Mouse (Mus musculus): Measurements from ENCODE around the gene Trpt1.

DNA sequence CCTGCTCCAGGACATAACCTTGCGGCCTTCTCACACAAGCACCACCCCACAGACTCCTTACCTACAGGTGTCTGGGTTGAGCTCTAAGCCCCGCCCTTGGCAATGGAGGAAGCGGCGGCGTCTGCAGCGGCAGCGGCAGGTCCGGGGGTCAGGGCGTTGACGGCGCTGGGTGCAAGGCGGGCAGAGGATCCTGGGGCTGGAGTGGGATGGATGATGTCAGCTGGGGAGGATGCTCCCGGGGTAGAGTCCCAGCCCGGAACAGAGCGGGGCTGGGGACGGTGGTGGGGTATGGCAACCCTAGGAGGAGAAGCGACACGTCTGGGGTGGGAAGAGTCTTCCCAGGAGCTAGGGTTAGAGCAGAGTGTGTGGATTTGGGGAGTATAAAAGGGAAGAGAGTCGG lies 10.6 kb upstream of the Trpt1 start:
- no peak for TF ChIP-seq CTCF (IDR thresholded peaks at IDR 0.05; ENCODE audit: control insufficient read depth, insufficient read depth, low read length)
- TF ChIP-seq POLR2A (IDR thresholded peaks at IDR 0.05; ENCODE audit: borderline replicate concordance, control insufficient read depth, low read depth, low read length) = no peak

Data from bone marrow, adult 2 months (tissue).